Mouse (Mus musculus) hindbrain, embryonic 13.5 days (tissue): ENCODE measurements around the gene Dtx2. TPM values are rescaled to one million over a fixed set of nuclear protein-coding genes. Genes with fewer than 3 reads are reported as not detected.
"Not testable (repeated sequence)": the region's sequence is repeated elsewhere in the genome, so short reads cannot be mapped to it uniquely, and the experiment has no call there.

Experiments
- ATAC-seq: fragments of 200-750 bp; cut with Nextera tagmentation; 2 replicates; pipeline ENCODE4 v1.8.0; 2017; ENCODE audit warnings: moderate TSS enrichment; ENCODE audit not compliant: low FRiP score
- H3K27ac ChIP-seq: fragments of 300-500 bp; sonication (generic); 2 replicates; pipeline ENCODE4 v1.5.1; 2015; ENCODE audit warnings: inconsistent platforms, mild to moderate bottlenecking, moderate library complexity
- H3K27me3 ChIP-seq: fragments of 300-500 bp; sonication (generic); 2 replicates; pipeline ENCODE4 v1.6.1; 2015; ENCODE audit warnings: mild to moderate bottlenecking, inconsistent platforms
- H3K36me3 ChIP-seq: fragments of 300-500 bp; sonication (generic); 2 replicates; pipeline ENCODE4 v1.6.1; 2015; ENCODE audit warnings: mild to moderate bottlenecking, inconsistent platforms
- H3K4me1 ChIP-seq: fragments of 300-500 bp; sonication (generic); replicated peaks from 2 replicates; pipeline ENCODE4 v1.6.1; 2015; ENCODE audit warnings: inconsistent platforms
- H3K4me2 ChIP-seq: fragments of 300-500 bp; sonication (generic); 2 replicates; pipeline ENCODE4 v1.6.1; 2015; ENCODE audit warnings: inconsistent platforms, mild to moderate bottlenecking, moderate library complexity
- H3K4me3 ChIP-seq: fragments of 300-500 bp; sonication (generic); 2 replicates; pipeline ENCODE4 v1.5.1; 2015; ENCODE audit warnings: mild to moderate bottlenecking, inconsistent platforms
- H3K9ac ChIP-seq: fragments of 300-500 bp; sonication (generic); 2 replicates; pipeline ENCODE4 v1.6.1; 2015; ENCODE audit warnings: mild to moderate bottlenecking, inconsistent platforms
- H3K9me3 ChIP-seq: fragments of 300-500 bp; sonication (generic); 2 replicates; pipeline ENCODE4 v1.6.1; 2016; ENCODE audit warnings: inconsistent platforms
- WGBS: fragments of 180-500 bp; shearing (Covaris S2); methylation state at CpG from one replicate; pipeline ENCODE4 v1.1.7; 2015; 5-methylcytosine and 5-hydroxymethylcytosine counted together
- polyA plus RNA-seq: library from polyadenylated mRNA; unstranded; fragments of >200 nt; fragmentation: Nextera tagmentation; extraction: Ambion mirVana; gene quantifications from 2 replicates; pipeline ENCODE4 v1.2.1, GENCODE M21; 2015

Gene Dtx2
- polyA plus RNA-seq, 1 experiment from 2014 or later, result 25.6 TPM

DNA sequence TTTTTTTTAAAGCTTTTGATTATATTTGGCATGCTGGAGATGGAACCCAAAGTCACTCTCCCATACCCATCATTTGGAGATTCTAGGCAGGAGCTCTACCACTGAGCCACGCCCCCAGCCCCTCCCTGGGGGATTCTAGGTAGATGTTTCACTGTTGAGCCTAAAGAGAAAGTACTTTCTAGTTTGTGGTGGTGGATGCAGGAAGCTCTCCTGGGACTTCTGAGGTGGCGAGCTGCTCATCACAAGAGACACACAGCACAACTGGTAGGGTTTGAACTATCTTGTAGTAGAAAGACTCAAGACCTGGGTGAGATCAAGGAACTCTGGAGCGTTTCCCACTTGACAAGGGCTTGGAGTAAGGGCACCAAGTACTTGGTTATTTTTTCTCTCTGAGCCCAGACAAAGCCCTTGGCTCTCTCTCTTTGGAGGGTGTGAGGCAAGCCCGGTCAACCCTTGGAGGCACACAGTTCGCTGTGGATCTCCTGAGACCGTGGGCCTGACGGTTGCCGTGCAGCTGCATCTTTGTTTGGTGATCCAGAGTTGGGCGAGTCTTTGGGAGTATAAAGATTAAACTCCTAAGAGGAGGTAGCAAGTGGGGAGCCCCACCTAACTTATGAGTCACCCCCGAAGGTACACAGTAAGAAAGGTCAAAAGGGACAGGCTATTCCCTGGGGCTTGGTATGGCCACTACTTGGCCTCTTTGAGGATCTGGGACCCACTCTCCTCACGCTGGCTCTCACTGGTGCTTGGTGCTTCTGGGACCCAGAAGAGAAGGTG, 59.9 kb downstream of the Dtx2 start, which contains the start of gene Upk3bl:
Gene Upk3bl (plus strand): TSS at position 192 of the 777 bp plus-strand sequence.
- no peak within 1 kb of the TSS for H3K4me2 ChIP-seq
- no peaks in the 10 kb centered on the region for H3K27me3 ChIP-seq
- ATAC-seq, result no peak
- WGBS, result 93% methylated on average over 11 of the region's 11 CpGs
- H3K27ac ChIP-seq, result no peak within 1 kb of the TSS
- no peaks in the 10 kb centered on the region for H3K36me3 ChIP-seq
- peaks cover 15% of the 10 kb centered on the region for H3K4me1 ChIP-seq
- H3K9ac ChIP-seq, result no peak within 1 kb of the TSS
- no peaks in the 10 kb centered on the region for H3K9me3 ChIP-seq
- no peak within 1 kb of the TSS for H3K4me3 ChIP-seq

DNA sequence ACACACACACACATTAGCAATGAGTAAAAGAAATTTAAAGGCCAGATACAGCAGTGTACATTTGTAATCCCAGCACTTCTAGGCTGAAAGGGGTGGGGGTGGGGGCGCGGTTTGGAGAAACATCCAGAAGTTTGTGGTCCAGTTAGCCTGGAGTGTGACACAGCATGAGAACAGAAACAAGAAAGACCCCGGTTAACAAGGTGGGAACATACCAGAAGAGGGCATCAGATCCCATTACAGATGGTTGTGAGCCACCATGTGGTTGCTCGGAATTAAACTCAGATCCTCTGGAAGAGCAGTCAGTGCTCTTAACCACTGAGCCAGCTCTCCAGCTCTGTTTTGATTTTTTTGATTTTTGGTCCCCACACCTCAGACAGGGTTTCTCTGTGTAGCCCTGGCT, 61.5 kb downstream of the Dtx2 start:
- H3K4me2 ChIP-seq, result no peak overlapping the region
- H3K4me1 ChIP-seq, result peaks cover 15% of the 10 kb centered on the region
- H3K27me3 ChIP-seq, result 0 out of 2 replicates have a peak, but pooled peaks cover 3% of the 10 kb centered on the region
- WGBS, result 47% methylated on average over 4 of the region's 4 CpGs
- no peaks in the 10 kb centered on the region for H3K36me3 ChIP-seq
- no peak overlapping the region for H3K4me3 ChIP-seq
- ATAC-seq, result no peak
- no peak overlapping the region for H3K9ac ChIP-seq
- no peak overlapping the region for H3K27ac ChIP-seq
- no peaks in the 10 kb centered on the region for H3K9me3 ChIP-seq

GRCm38 (mm10) chr5:136057085-136057484, 62.5 kb downstream of the Dtx2 start:
- peaks cover 5% of the 10 kb centered on the region for H3K4me1 ChIP-seq
- H3K9me3 ChIP-seq, result no peaks in the 10 kb centered on the region
- H3K36me3 ChIP-seq, result no peaks in the 10 kb centered on the region
- 32% methylated on average over 8 of the region's 8 CpGs for WGBS
- no peak overlapping the region for H3K4me2 ChIP-seq
- H3K27me3 ChIP-seq, result 0 out of 2 replicates have a peak, but pooled peaks cover 3% of the 10 kb centered on the region
- no peak for ATAC-seq
- no peak overlapping the region for H3K27ac ChIP-seq
- 0 out of 2 replicates have a peak overlapping the region, but pooled peaks have one; percentile 29 for H3K9ac ChIP-seq
- no peak overlapping the region for H3K4me3 ChIP-seq

DNA sequence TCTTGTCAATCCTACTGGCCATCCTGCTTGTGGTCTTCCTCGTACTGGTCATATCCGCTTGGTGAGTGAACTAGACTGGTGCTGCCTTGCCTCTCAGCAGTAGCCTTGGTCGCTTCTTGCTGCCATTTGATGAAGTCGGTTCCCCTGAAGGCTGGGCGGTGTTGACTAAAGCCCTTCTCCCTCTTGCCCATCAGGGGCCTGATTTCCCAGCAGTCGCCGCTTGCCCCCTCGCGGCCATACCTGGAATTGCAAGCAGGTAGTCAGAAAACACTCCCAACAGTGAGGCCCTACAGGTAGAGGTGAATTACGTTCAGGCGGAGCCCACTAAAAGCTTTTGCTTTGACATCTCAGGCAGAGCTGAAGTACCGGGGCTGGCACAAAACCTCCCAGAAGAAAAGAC, 67.0 kb downstream of the Dtx2 start:
- Histone ChIP-seq H3K9ac (no peak overlapping the region), H3K4me1 (0 out of 2 replicates have a peak, but pooled peaks cover 4% of the 10 kb centered on the region), H3K9me3 (0 out of 2 replicates have a peak, but pooled peaks cover 3% of the 10 kb centered on the region), H3K36me3 (no peaks in the 10 kb centered on the region), H3K4me2 (no peak overlapping the region), H3K27ac (no peak overlapping the region), H3K27me3 (0 out of 2 replicates have a peak, but pooled peaks cover 3% of the 10 kb centered on the region), H3K4me3 (no peak overlapping the region)
- no peak for ATAC-seq
- WGBS, result 9% methylated on average over 12 of the region's 12 CpGs

DNA sequence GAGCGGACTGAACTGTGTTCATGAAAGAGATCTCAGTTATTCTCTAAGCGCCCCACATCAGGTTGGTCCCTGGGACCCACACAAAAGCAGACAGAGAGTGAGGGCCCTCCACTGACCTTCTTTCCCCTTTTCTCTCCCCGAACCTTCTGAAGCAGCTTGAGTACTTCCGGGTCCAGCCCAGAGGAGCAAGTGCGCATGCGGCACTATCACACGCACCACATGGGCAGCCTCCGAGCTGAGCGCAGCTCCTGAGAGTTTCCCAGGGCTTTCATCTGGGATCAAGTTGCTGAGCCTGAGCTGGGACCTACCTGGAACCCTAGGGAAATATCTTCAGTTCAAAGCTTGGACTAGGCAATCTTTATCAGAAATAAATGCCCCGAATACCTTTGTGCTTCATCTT, 69.3 kb downstream of the Dtx2 start:
- Histone ChIP-seq H3K27ac (no peak overlapping the region), H3K4me3 (no peak overlapping the region), H3K27me3 (peaks cover 6% of the 10 kb centered on the region; the same call in 1 of the 2 replicates), H3K9ac (no peak overlapping the region), H3K36me3 (no peaks in the 10 kb centered on the region), H3K9me3 (0 out of 2 replicates have a peak, but pooled peaks cover 3% of the 10 kb centered on the region), H3K4me1 (no peaks in the 10 kb centered on the region), H3K4me2 (no peak overlapping the region)
- no peak for ATAC-seq
- 86% methylated on average over 10 of the region's 10 CpGs for WGBS

GRCm38 (mm10) chr5:136066404-136067148, 72.0 kb downstream of the Dtx2 start:
- H3K9ac ChIP-seq, ATAC-seq, H3K4me1 ChIP-seq, H3K27me3 ChIP-seq, H3K36me3 ChIP-seq, H3K9me3 ChIP-seq, H3K4me3 ChIP-seq, H3K27ac ChIP-seq, H3K4me2 ChIP-seq: not testable (repeated sequence)
- WGBS, result 85% methylated on average over 11 of the region's 11 CpGs

- H3K36me3 ChIP-seq, result no peaks in the 10 kb centered on the region
- no peak overlapping the region for H3K4me3 ChIP-seq
- no peak overlapping the region for H3K27ac ChIP-seq
- no peak overlapping the region for H3K4me2 ChIP-seq
- 0 out of 2 replicates have a peak, but pooled peaks cover 3% of the 10 kb centered on the region for H3K9me3 ChIP-seq
- peaks cover 3% of the 10 kb centered on the region; the same call in 1 of the 2 replicates for H3K27me3 ChIP-seq
- WGBS, result 67% methylated on average over 2 of the region's 2 CpGs
- no peaks in the 10 kb centered on the region for H3K4me1 ChIP-seq
- no peak overlapping the region for H3K9ac ChIP-seq
- ATAC-seq, result no peak
These were observed 74.8 kb downstream of the Dtx2 start for GRCm38 (mm10) chr5:136069411-136069810.

DNA sequence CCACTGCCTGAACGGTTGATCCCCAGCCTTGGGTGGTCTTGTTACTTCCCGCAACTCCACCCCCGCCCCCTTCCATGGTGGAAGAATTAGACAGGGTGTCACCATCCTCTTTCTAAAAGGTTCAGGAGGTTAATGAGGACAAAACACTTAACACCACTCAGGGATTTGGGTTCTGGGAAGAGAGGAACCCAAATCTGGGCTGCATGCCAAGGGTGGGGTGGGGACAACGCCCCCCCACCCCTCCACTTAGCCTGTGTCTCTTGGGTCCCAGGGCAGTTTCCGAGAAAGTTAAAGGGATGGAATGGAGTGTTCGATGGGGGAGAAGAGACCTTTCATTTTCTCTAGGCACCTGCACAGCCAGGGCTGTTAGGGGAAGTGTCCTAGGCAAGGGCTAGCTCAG, 78.5 kb downstream of the Dtx2 start:
- 61% methylated on average over 6 of the region's 6 CpGs for WGBS

DNA sequence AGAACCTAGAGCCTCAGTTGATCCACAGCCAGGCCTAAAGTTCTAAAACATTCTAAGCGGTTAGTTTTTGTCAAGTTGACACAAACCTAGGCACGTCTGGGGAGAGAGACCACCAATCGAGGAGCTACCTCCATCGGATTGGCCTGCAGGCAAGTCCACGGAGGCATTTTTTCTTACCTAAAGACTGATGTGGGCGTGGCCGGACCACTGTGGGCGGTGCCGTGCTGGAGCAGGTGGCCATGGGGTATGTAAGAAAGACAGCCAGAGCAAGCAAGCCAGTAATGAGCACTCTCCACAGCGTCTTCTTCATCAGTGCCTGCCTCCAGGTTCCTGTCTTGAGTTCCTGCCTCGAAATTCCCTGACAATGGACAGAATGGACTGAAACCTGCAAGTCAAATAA, 78.9 kb downstream of the Dtx2 start:
- WGBS, result 70% methylated on average over 11 of the region's 11 CpGs
- no peaks in the 10 kb centered on the region for H3K36me3 ChIP-seq
- no peak for ATAC-seq
- no peaks in the 10 kb centered on the region for H3K9me3 ChIP-seq
- H3K27ac ChIP-seq, result no peak overlapping the region
- H3K4me1 ChIP-seq, result 0 out of 2 replicates have a peak, but pooled peaks cover 5% of the 10 kb centered on the region
- H3K27me3 ChIP-seq, result no peaks in the 10 kb centered on the region
- H3K9ac ChIP-seq, result no peak overlapping the region
- H3K4me2 ChIP-seq, result no peak overlapping the region
- no peak overlapping the region for H3K4me3 ChIP-seq

More for the DNA sequence above, 78.5 kb downstream of the Dtx2 start:
- Histone ChIP-seq H3K36me3 (no peaks in the 10 kb centered on the region), H3K9ac (no peak overlapping the region), H3K4me1 (0 out of 2 replicates have a peak, but pooled peaks cover 5% of the 10 kb centered on the region), H3K4me2 (no peak overlapping the region), H3K27me3 (no peaks in the 10 kb centered on the region), H3K4me3 (no peak overlapping the region), H3K27ac (no peak overlapping the region), H3K9me3 (no peaks in the 10 kb centered on the region)
- ATAC-seq, result no peak

GRCm38 (mm10) chr5:136075076-136075475, 80.5 kb downstream of the Dtx2 start:
- H3K4me1 ChIP-seq, result 0 out of 2 replicates have a peak, but pooled peaks cover 5% of the 10 kb centered on the region
- no peaks in the 10 kb centered on the region for H3K27me3 ChIP-seq
- no peaks in the 10 kb centered on the region for H3K36me3 ChIP-seq
- no peak overlapping the region for H3K27ac ChIP-seq
- ATAC-seq, result no peak
- H3K4me2 ChIP-seq, result no peak overlapping the region
- 97% methylated on average over 5 of the region's 5 CpGs for WGBS
- no peak overlapping the region for H3K9ac ChIP-seq
- H3K9me3 ChIP-seq, result no peaks in the 10 kb centered on the region
- H3K4me3 ChIP-seq, result no peak overlapping the region

DNA sequence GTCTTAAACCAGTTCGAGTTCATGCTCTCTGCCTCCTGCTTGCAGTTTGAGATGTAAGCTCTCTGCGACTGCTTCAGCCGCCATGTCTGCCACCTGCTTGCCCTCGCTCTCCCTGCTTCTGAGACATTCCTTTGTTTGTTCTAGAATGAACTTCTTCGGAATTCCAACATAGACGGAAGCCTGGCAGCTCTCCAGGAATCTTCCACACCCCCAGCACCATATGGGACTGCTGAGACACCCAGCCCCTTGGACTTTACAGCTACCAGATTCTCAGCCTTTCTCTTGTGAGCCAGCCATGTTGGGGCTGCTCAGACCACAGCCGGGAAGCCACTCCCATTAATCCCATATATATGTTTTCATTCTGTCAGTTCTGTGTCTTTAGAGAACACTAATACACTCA, 81.7 kb downstream of the Dtx2 start:
- no peak for ATAC-seq
- Histone ChIP-seq H3K36me3 (no peaks in the 10 kb centered on the region), H3K4me1 (0 out of 2 replicates have a peak, but pooled peaks cover 5% of the 10 kb centered on the region), H3K4me3 (no peak overlapping the region), H3K9ac (no peak overlapping the region), H3K9me3 (no peaks in the 10 kb centered on the region), H3K27me3 (peaks cover 3% of the 10 kb centered on the region; the same call in 1 of the 2 replicates), H3K4me2 (no peak overlapping the region), H3K27ac (no peak overlapping the region)
- 54% methylated on average over 7 of the region's 7 CpGs for WGBS

DNA sequence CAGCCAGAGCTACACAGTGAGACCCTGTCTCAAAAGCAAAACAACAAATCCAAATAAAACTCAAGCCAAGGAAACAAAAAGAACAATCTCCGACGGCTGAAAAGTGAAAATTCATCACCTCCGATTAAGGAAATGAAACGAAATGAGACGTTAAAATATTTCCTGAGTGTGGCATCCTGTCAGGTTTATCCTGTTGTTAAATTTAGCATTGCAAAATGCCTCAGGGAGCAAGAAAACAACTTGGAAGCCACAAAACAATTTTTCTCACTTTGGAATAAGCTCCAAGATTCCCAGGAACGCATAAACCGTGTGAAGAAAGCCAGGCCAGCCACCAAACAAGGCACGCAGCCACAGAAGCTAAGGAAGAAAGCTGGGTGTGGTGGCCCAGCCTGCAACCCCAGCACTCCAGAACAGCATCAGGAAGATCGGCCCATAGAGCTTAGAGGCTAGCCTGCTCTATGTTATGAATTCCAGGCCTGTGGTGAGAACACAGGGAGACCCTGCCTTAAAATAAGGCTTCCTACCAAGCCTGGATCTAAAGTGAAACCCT, 82.5 kb downstream of the Dtx2 start:
- H3K36me3 ChIP-seq, result no peaks in the 10 kb centered on the region
- H3K9me3 ChIP-seq, result no peaks in the 10 kb centered on the region
- no peak overlapping the region for H3K27ac ChIP-seq
- H3K4me1 ChIP-seq, result 0 out of 2 replicates have a peak, but pooled peaks cover 5% of the 10 kb centered on the region
- ATAC-seq, result no peak
- no peak overlapping the region for H3K4me2 ChIP-seq
- WGBS, result 91% methylated on average over 9 of the region's 9 CpGs
- no peak overlapping the region for H3K9ac ChIP-seq
- H3K4me3 ChIP-seq, result no peak overlapping the region
- H3K27me3 ChIP-seq, result peaks cover 3% of the 10 kb centered on the region; the same call in 1 of the 2 replicates
